17 mouse cellular contexts compared by ENCODE assay signal in genomic region chr2:179382594-179382993, GRCm38 (mm10). TPM values are rescaled to one million over a fixed set of nuclear protein-coding genes. Genes with fewer than 3 reads are reported as not detected.
DNase-seq lines count a peak whose midpoint lies in the region; ATAC-seq and TF ChIP-seq lines count a peak whose summit lies in the region.
"Had no signal": no experiment of that assay in that cellular context is flagged by ENCODE, and none has a peak within 500 bp of the region (broad histone marks: within the 10 kb centered on the region; RNA-seq: fewer than 3 reads in every experiment).

No protein-coding gene starts in this region.

- no peaks in the 10 kb centered on the region for H3K9me3 ChIP-seq in heart, postnatal 0 days (replicated peaks; ENCODE audit: control insufficient read depth, low read length)
- no peaks in the 10 kb centered on the region for H3K9me3 ChIP-seq in heart, embryonic 10.5 days
- no peaks in the 10 kb centered on the region for H3K9me3 ChIP-seq in kidney, postnatal 0 days (replicated peaks; ENCODE audit: low read length)
- no peaks in the 10 kb centered on the region for H3K9me3 ChIP-seq in lung, postnatal 0 days (ENCODE audit: low read length)
- H3K9me3 ChIP-seq: hindbrain, embryonic 13.5 days; neural tube, embryonic 13.5 days had no signal

- H3K4me1 ChIP-seq in heart, postnatal 0 days (ENCODE audit: control insufficient read depth, insufficient read depth), result no peaks in the 10 kb centered on the region
- no peaks in the 10 kb centered on the region for H3K4me1 ChIP-seq in heart, embryonic 10.5 days
- no peaks in the 10 kb centered on the region for H3K4me1 ChIP-seq in kidney, postnatal 0 days (replicated peaks; ENCODE audit: insufficient read depth, low read length)
- no peaks in the 10 kb centered on the region for H3K4me1 ChIP-seq in lung, postnatal 0 days (ENCODE audit: insufficient read depth, low read depth, low read length)

- TF ChIP-seq EP300 in heart, postnatal 0 days (IDR thresholded peaks at IDR 0.05; ENCODE audit: low read depth), result no peak
- TF ChIP-seq EP300 in lung, postnatal 0 days (IDR thresholded peaks at IDR 0.05), result peak; percentile 51; the same call in 1 of the 2 replicates

- no peak overlapping the region for H3K27ac ChIP-seq in heart, postnatal 0 days (ENCODE audit: low read depth)
- H3K27ac ChIP-seq in heart, embryonic 10.5 days, result no peak overlapping the region
- no peak overlapping the region for H3K27ac ChIP-seq in kidney, postnatal 0 days
- no peak overlapping the region for H3K27ac ChIP-seq in lung, postnatal 0 days (ENCODE audit: low read length)
- H3K27ac ChIP-seq: heart, adult 2 months; hindbrain, embryonic 13.5 days; neural tube, embryonic 13.5 days had no signal

- 55% methylated on average over 9 of the region's 9 CpGs for WGBS in heart, postnatal 0 days
- 75% methylated on average over 9 of the region's 9 CpGs for WGBS in heart, embryonic 10.5 days
- WGBS in kidney, postnatal 0 days, result 74% methylated on average over 9 of the region's 9 CpGs
- 58% methylated on average over 9 of the region's 9 CpGs for WGBS in lung, postnatal 0 days

- no peak overlapping the region for H3K4me3 ChIP-seq in heart, postnatal 0 days (ENCODE audit: low read depth, low read length)
- no peak overlapping the region for H3K4me3 ChIP-seq in heart, embryonic 10.5 days
- H3K4me3 ChIP-seq in kidney, postnatal 0 days (replicated peaks; ENCODE audit: low read depth, low read length), result no peak overlapping the region
- no peak overlapping the region for H3K4me3 ChIP-seq in lung, postnatal 0 days (ENCODE audit: low read depth, low read length)
- H3K4me3 ChIP-seq: heart, adult 2 months; hindbrain, embryonic 13.5 days; neural tube, embryonic 13.5 days had no signal

- no peak overlapping the region for H3K9ac ChIP-seq in heart, postnatal 0 days (replicated peaks; ENCODE audit: low read depth, low read length)
- H3K9ac ChIP-seq in kidney, postnatal 0 days (ENCODE audit: low read depth, low read length), result no peak overlapping the region
- H3K9ac ChIP-seq in lung, postnatal 0 days (replicated peaks; ENCODE audit: low read depth), result no peak overlapping the region
- H3K9ac ChIP-seq: hindbrain, embryonic 13.5 days; neural tube, embryonic 13.5 days had no signal

- no peaks in the 10 kb centered on the region for H3K27me3 ChIP-seq in heart, postnatal 0 days (ENCODE audit: control insufficient read depth, insufficient read depth, low read length)
- H3K27me3 ChIP-seq in heart, embryonic 10.5 days (ENCODE audit: insufficient read depth, poor library complexity, severe bottlenecking), result no peaks in the 10 kb centered on the region
- no peaks in the 10 kb centered on the region for H3K27me3 ChIP-seq in kidney, postnatal 0 days (ENCODE audit: insufficient read depth, low read length)
- H3K27me3 ChIP-seq in lung, postnatal 0 days (replicated peaks; ENCODE audit: insufficient read depth, low read length), result no peaks in the 10 kb centered on the region
- H3K27me3 ChIP-seq: CH12.LX; hindbrain, embryonic 13.5 days; neural tube, embryonic 13.5 days had no signal

- no peaks in the 10 kb centered on the region for H3K36me3 ChIP-seq in heart, postnatal 0 days (replicated peaks; ENCODE audit: control insufficient read depth, insufficient read depth, low read length)
- no peaks in the 10 kb centered on the region for H3K36me3 ChIP-seq in heart, embryonic 10.5 days
- H3K36me3 ChIP-seq in kidney, postnatal 0 days (ENCODE audit: insufficient read depth, low read length), result no peaks in the 10 kb centered on the region
- no peaks in the 10 kb centered on the region for H3K36me3 ChIP-seq in lung, postnatal 0 days (ENCODE audit: insufficient read depth, low read length)
- H3K36me3 ChIP-seq: hindbrain, embryonic 13.5 days; neural tube, embryonic 13.5 days had no signal

- no peak for DNase-seq in heart, postnatal 0 days (ENCODE audit: low spot score)
- DNase-seq in heart, embryonic 10.5 days (ENCODE audit: low spot score), result no peak
- peak; percentile 22 for DNase-seq in kidney, adult 9 months
- DNase-seq in kidney, postnatal 0 days (ENCODE audit: low spot score), result peak; percentile 22
- peak; percentile 12 for DNase-seq in lung, postnatal 0 days (ENCODE audit: low spot score)
- no peak for DNase-seq in adipocyte (ENCODE audit: low spot score)
- no peak for DNase-seq in cerebellum, adult 9-10 months
- DNase-seq: cerebellum, adult 11 months; layer of hippocampus, postnatal 36 days; left cerebral cortex, postnatal 4 days; spleen, adult 18-20 months; thymus, postnatal 14 days had no signal

- no peak for TF ChIP-seq CTCF in heart, postnatal 0 days (IDR thresholded peaks at IDR 0.05; ENCODE audit: low read depth)
- TF ChIP-seq CTCF in kidney, postnatal 0 days (IDR thresholded peaks at IDR 0.05; ENCODE audit: low read depth), result no peak
- no peak for TF ChIP-seq CTCF in lung, postnatal 0 days (IDR thresholded peaks at IDR 0.05)

- peak; percentile 44; the same call in 1 of the 2 replicates for ATAC-seq in heart, postnatal 0 days (ENCODE audit: insufficient read depth, low read depth)
- no peak for ATAC-seq in kidney, postnatal 0 days (replicated peaks; ENCODE audit: low FRiP score, low read depth)
- ATAC-seq in lung, postnatal 0 days, result peak; percentile 76

- no peak overlapping the region for H3K4me2 ChIP-seq in heart, postnatal 0 days (ENCODE audit: low read depth, low read length)
- H3K4me2 ChIP-seq in kidney, postnatal 0 days (ENCODE audit: low read length), result no peak overlapping the region
- H3K4me2 ChIP-seq in lung, postnatal 0 days (replicated peaks; ENCODE audit: low read depth, low read length), result no peak overlapping the region
- H3K4me2 ChIP-seq: hindbrain, embryonic 13.5 days; neural tube, embryonic 13.5 days had no signal

RNA-seq across cellular contexts. Expression of gene Cdh4, which starts 59.6 kb away (rescaled TPM):
- total RNA-seq in heart, postnatal 0 days (2014; rRNA removed; ENCODE audit: low replicate concordance), result 2.0 and 2.1 TPM in 2 replicates
- polyA plus RNA-seq in heart, postnatal 0 days (2015; fragmentation: Nextera tagmentation; extraction: Ambion mirVana), result 0.51 and 0.71 TPM in 2 replicates
- polyA plus RNA-seq in heart, embryonic 10.5 days (2016; fragmentation: Nextera tagmentation; extraction: Ambion mirVana), result 0.41 and 0.99 TPM in 2 replicates
- polyA plus RNA-seq in kidney, postnatal 0 days (2015; fragmentation: Nextera tagmentation; extraction: Ambion mirVana), result 10.7 and 11.5 TPM in 2 replicates
- 2.6 and 3.4 TPM in 2 replicates for polyA plus RNA-seq in lung, postnatal 0 days (2015; fragmentation: Nextera tagmentation; extraction: Ambion mirVana)
- total RNA-seq: CH12.LX; common myeloid progenitor, adult 5-6 weeks had no signal

Comparison
In these comparisons a context has a peak if more than half of its experiments do, and no peak if none do; other contexts are left out.
1. DNase-seq: peak in kidney, adult 9 months (single experiment), kidney, postnatal 0 days (single experiment) and lung, postnatal 0 days (single experiment); none in heart, postnatal 0 days (single experiment), heart, embryonic 10.5 days (single experiment), adipocyte (single experiment) and cerebellum, adult 9-10 months (single experiment).